Mouse (Mus musculus): ENCODE data around the gene Rab23. TPM values are rescaled to one million over a fixed set of nuclear protein-coding genes. Genes with fewer than 3 reads are reported as not detected.
"Not testable (repeated sequence)": the region's sequence is repeated elsewhere in the genome, so short reads cannot be mapped to it uniquely, and the experiment has no call there.

Gene Rab23
- polyA plus RNA-seq, 1 experiment from 2014 or later: 31.2 TPM

DNA sequence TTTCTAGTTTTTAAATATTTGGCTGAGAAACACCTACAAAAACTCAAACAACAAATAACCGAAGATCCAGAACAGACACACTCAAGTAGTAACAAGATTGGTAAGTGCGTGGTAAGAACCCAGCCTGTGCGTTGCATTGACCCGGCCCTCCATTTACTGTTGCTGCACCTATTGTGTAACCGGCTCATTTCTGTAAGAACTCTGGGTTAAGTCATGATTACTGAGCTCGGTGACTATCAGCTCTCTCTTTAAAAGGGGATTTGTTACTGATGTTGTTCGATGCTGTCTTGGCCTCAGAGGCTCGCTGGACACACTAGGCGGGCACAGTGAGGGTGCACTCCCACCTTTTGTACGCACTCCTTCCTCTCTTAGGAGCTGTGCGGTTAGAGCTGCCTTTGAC lies 18.6 kb downstream of the Rab23 start:
- no peak overlapping the region for H3K4me2 ChIP-seq
- H3K4me3 ChIP-seq: no peak overlapping the region
- no peaks in the 10 kb centered on the region for H3K4me1 ChIP-seq (replicated peaks)
- H3K27me3 ChIP-seq: no peaks in the 10 kb centered on the region
- H3K27ac ChIP-seq (replicated peaks): no peak overlapping the region
- 95% methylated on average over 11 of the region's 11 CpGs for WGBS
- H3K36me3 ChIP-seq: peaks cover 45% of the 10 kb centered on the region
- no peak for ATAC-seq (ENCODE audit: low FRiP score, low read depth)
- H3K9ac ChIP-seq: no peak overlapping the region
- no peaks in the 10 kb centered on the region for H3K9me3 ChIP-seq

DNA sequence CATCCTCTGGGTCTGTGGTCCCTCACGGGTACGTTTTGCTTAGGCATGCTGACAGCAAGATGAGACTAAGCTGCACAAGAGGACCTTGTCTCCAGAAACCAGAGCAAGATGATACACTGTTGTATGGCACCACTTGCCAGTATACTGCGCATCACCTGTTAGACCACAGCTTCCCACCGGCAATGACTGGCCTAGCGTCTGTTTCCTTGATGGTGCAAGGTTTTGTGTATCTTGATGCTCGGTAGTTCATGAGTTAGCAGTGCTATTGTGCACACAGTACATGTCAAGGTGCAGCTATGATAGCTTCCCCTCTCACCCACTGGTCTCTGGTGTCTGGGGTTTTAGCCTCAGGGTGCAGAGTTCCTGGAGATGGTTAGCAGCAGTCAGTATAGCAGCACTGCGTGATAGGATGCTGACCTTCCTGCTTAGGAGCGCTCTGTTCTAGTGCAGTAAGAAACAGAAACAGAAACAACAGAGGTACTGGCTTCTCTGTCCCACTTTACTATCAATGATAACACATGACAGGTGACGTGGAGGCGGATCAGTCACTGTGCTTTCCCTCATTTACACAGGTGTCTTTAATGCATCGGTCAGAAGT lies 19.1 kb downstream of the Rab23 start:
- H3K27me3 ChIP-seq: no peaks in the 10 kb centered on the region
- no peaks in the 10 kb centered on the region for H3K9me3 ChIP-seq
- H3K36me3 ChIP-seq: peaks cover 44% of the 10 kb centered on the region
- WGBS: 92% methylated on average over 11 of the region's 11 CpGs
- peak; percentile 9; the same call in 1 of the 2 replicates for ATAC-seq (ENCODE audit: low FRiP score, low read depth)
- no peaks in the 10 kb centered on the region for H3K4me1 ChIP-seq (replicated peaks)
- no peak overlapping the region for H3K4me3 ChIP-seq
- no peak overlapping the region for H3K4me2 ChIP-seq
- H3K27ac ChIP-seq (replicated peaks): no peak overlapping the region
- no peak overlapping the region for H3K9ac ChIP-seq

DNA sequence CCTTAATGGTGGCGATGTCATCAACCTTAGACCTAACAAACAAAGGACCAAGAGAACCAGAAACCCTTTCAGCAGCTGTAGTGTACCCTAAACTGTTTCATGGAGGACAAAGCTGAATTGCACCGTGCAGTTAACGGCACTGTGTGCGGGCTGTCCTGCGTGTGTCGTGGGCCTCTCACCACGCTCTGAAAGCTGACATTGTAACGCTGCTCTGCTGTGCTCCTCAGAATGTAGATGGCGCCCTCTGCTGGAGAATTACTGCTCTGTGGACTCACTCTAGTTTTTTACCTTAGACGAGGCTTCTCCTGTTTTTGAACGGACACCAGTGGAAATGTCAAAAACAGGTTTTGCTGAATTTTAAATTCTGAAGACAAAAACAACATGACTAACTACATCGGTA lies 19.6 kb downstream of the Rab23 start:
- H3K4me1 ChIP-seq (replicated peaks): no peaks in the 10 kb centered on the region
- WGBS: 24% methylated on average over 12 of the region's 12 CpGs
- no peak overlapping the region for H3K9ac ChIP-seq
- H3K4me3 ChIP-seq: no peak overlapping the region
- no peaks in the 10 kb centered on the region for H3K9me3 ChIP-seq
- H3K36me3 ChIP-seq: peaks cover 44% of the 10 kb centered on the region
- H3K4me2 ChIP-seq: no peak overlapping the region
- no peak overlapping the region for H3K27ac ChIP-seq (replicated peaks)
- ATAC-seq (ENCODE audit: low FRiP score, low read depth): peak; percentile 79
- H3K27me3 ChIP-seq: no peaks in the 10 kb centered on the region

DNA sequence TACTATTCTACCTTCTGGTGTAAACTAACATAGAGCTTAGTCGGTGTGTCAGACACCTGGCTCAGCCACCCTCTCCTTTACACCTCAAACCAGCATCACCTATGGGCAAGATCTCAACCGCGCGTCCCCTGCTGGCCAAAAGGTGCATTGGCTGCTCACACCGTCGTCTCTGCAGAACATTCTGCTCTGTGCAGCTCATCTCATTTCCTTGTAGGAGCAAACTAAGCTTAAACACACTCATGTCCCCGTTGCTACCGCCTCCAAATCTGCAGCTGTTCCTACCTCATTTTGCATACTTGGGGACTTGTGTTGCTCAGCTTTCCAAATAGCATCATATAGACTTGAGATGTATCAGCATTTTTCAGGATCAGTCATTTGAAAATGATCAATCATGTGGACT lies 23.2 kb downstream of the Rab23 start:
- H3K36me3 ChIP-seq: peaks cover 20% of the 10 kb centered on the region
- no peaks in the 10 kb centered on the region for H3K9me3 ChIP-seq
- no peak overlapping the region for H3K4me3 ChIP-seq
- H3K27me3 ChIP-seq: no peaks in the 10 kb centered on the region
- H3K9ac ChIP-seq: no peak overlapping the region
- no peaks in the 10 kb centered on the region for H3K4me1 ChIP-seq (replicated peaks)
- 18% methylated on average over 8 of the region's 8 CpGs for WGBS
- H3K4me2 ChIP-seq: no peak overlapping the region
- no peak overlapping the region for H3K27ac ChIP-seq (replicated peaks)
- ATAC-seq (ENCODE audit: low FRiP score, low read depth): no peak

DNA sequence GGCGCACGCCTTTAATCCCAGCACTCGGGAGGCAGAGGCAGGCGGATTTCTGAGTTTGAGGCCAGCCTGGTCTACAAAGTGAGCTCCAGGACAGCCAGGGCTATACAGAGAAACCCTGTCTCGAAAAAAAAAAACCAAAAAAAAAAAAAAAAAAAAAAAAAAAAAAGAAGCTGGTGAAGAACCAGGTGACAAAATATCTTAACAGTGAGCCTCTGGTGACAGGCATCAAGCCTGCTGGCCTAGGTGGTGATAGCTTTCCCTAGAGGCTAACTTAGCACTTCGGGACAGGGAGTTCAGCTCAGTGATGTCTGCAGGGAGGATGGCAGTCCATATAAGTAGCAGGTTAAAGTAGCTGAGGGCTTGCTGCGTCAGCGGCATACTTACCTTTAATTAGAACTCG lies 25.1 kb downstream of the Rab23 start:
- H3K4me3 ChIP-seq; H3K9me3 ChIP-seq; ATAC-seq (ENCODE audit: low FRiP score, low read depth); H3K27ac ChIP-seq (replicated peaks); H3K9ac ChIP-seq; H3K27me3 ChIP-seq; H3K4me1 ChIP-seq (replicated peaks); H3K4me2 ChIP-seq: not testable (repeated sequence)
- H3K36me3 ChIP-seq: peaks cover 16% of the 10 kb centered on the region
- WGBS: 97% methylated on average over 9 of the region's 9 CpGs

DNA sequence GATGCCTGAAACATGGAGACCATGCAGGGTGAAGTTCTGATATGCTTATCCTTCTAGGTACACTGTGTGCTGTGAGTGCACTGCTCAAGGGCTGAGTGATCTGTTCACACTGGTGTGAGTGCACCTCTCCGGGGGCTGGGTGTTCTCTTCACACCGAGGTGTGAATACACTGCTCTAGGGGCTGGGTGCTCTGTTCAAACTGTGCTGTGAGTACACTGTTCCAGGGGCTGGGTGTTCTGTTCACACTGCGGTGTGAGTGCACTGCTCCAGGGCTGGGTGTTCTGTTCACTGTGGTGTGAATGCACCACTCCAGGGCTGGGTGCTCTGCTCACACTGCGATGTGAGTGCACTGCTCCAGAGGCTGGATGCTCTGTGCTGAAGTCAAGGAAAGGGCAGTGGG lies 26.2 kb downstream of the Rab23 start:
- Histone ChIP-seq H3K27me3 (no peaks in the 10 kb centered on the region), H3K4me3 (no peak overlapping the region), H3K9me3 (no peaks in the 10 kb centered on the region), H3K4me1 (replicated peaks) (no peaks in the 10 kb centered on the region), H3K36me3 (peaks cover 8% of the 10 kb centered on the region), H3K27ac (replicated peaks) (no peak overlapping the region), H3K4me2 (no peak overlapping the region), H3K9ac (no peak overlapping the region)
- WGBS: 98% methylated on average over 4 of the region's 4 CpGs
- ATAC-seq (ENCODE audit: low FRiP score, low read depth): peak; percentile 52; the same call in 1 of the 2 replicates

DNA sequence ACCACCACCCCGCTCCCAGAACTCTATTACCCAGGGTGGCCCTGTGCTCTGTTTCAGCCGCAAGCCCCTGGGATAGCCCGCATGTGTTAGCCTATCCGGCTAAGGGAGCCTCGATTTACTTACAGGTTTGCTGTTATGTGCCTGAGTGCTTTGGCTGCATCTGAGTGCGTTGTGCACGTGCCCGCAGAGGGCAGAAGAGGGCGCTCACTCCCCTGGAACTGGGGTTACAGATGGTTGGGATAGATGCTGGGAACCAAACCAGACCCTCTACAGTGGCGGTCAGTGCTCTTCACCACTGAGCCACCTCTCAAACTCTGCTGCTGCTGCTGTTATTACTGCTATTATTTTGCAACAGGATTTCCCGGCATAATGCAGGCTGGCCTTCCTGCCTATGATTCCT lies 29.4 kb downstream of the Rab23 start:
- H3K36me3 ChIP-seq: no peaks in the 10 kb centered on the region
- no peak overlapping the region for H3K9ac ChIP-seq
- H3K9me3 ChIP-seq: no peaks in the 10 kb centered on the region
- ATAC-seq (ENCODE audit: low FRiP score, low read depth): no peak
- no peak overlapping the region for H3K4me2 ChIP-seq
- H3K27me3 ChIP-seq: no peaks in the 10 kb centered on the region
- WGBS: 97% methylated on average over 11 of the region's 11 CpGs
- no peak overlapping the region for H3K27ac ChIP-seq (replicated peaks)
- H3K4me3 ChIP-seq: no peak overlapping the region
- H3K4me1 ChIP-seq (replicated peaks): no peaks in the 10 kb centered on the region

DNA sequence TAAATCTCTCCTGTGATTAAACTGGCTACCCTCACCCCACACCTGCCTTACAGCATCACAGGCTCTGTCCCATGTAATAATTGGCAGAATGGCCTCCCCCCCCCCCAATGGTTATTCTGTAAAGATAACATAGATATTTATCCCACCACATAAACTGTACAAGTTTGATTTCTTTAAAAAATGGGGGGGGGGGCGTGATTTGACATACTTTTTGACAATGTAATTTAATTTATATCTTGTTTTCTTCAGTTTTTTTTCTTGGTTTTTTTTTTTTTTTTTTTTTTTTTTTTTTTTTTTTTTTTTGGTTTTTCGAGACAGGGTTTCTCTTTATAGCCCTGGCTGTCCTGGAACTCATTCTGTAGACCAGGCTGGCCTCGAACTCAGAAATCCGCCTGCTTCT lies 30.0 kb downstream of the Rab23 start:
- not testable (repeated sequence) for H3K36me3 ChIP-seq; ATAC-seq (ENCODE audit: low FRiP score, low read depth); H3K27me3 ChIP-seq; H3K4me3 ChIP-seq; H3K9me3 ChIP-seq; H3K4me2 ChIP-seq; H3K4me1 ChIP-seq (replicated peaks); H3K9ac ChIP-seq; H3K27ac ChIP-seq (replicated peaks)
- 94% methylated on average over 3 of the region's 4 CpGs for WGBS

DNA sequence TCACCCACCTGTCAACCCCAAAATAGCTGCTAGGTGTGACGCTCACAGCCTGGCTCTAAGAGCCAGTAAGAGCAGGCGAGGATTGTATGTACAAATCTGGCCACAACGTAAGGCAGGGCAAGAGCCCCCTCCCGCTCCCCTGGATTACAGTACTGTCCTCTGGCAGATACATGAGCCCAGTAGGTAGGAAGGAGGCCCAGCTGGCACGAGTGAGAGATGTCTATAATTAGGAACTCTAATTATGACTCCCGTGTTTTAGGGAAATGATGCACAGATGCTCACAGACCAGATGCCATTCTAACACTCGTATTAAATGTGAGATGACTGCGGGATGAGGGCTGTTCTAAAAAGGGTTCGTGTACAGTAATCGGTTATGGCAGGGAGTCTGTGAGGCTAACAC lies 31.6 kb downstream of the Rab23 start:
- H3K4me3 ChIP-seq: no peak overlapping the region
- H3K4me2 ChIP-seq: no peak overlapping the region
- H3K36me3 ChIP-seq: no peaks in the 10 kb centered on the region
- H3K9ac ChIP-seq: no peak overlapping the region
- H3K27me3 ChIP-seq: no peaks in the 10 kb centered on the region
- WGBS: 60% methylated on average over 10 of the region's 10 CpGs
- ATAC-seq (ENCODE audit: low FRiP score, low read depth): peak; percentile 63; the same call in 1 of the 2 replicates
- H3K4me1 ChIP-seq (replicated peaks): peaks cover 6% of the 10 kb centered on the region
- H3K9me3 ChIP-seq: no peaks in the 10 kb centered on the region
- H3K27ac ChIP-seq (replicated peaks): no peak overlapping the region

DNA sequence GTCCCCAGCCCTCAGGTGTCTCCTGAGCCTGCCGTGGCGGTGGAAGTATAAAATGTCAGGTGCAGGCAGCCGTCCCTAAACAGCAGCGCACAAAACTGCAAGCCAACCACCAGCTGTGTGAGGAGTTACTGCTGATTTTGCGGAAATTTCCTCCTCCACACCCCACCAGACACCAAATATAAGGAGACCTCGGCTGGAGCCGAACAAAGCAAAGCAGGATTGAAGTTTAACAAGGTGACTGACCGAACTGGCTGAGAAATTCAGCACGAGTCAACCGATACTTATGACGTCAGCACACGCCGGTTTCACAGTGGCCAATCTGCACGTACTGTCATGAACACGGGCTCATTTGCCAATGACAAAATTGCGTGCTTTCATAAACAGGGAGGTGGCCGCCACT lies 34.4 kb downstream of the Rab23 start:
- 86% methylated on average over 17 of the region's 17 CpGs for WGBS
- no peak for ATAC-seq (ENCODE audit: low FRiP score, low read depth)

DNA sequence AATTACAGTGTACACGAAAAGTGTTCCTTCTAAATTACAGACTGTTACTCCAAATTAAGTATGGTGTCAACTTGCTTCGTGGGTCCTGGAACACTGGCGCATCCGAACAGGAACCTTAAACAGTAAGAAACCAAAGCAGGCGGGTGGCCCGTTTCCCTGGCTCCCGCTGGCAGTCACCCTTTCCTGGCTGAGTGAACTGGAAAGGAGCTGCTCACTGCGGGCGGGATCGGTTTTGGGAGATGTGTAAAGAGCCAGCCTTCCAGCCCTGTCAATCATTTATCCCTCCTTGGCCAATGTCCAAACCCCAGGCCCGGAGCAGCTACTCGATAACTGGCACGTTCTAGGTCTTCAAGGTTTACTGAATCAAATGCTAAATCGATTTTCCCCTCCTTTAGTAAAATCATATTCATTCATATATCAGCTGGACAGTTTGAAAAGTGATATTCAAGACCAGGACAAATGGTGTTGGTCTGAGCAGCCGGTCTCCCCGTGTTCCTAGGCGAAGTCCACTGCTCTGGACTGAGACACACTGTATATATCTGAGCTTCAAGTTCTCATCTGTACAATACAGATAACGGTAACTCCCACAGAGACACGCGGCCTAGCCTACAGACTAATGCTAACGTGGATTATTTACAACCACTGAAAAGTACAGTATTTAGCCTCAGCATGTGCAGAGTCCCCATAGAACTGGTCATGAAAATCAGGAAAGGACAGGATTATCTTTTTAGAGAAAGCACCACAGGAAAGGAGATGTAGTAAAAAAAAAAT lies 35.5 kb downstream of the Rab23 start:
- Histone ChIP-seq H3K9me3 (no peaks in the 10 kb centered on the region), H3K4me1 (replicated peaks) (peaks cover 20% of the 10 kb centered on the region), H3K9ac (no peak overlapping the region), H3K4me2 (no peak overlapping the region), H3K27me3 (no peaks in the 10 kb centered on the region), H3K27ac (replicated peaks) (no peak overlapping the region), H3K4me3 (no peak overlapping the region), H3K36me3 (0 out of 2 replicates have a peak, but pooled peaks cover under 1% of the 10 kb centered on the region)
- WGBS: 76% methylated on average over 21 of the region's 21 CpGs
- ATAC-seq (ENCODE audit: low FRiP score, low read depth): no peak

More for the DNA sequence above, 34.4 kb downstream of the Rab23 start:
- Histone ChIP-seq H3K9me3 (no peaks in the 10 kb centered on the region), H3K27ac (replicated peaks) (no peak overlapping the region), H3K27me3 (no peaks in the 10 kb centered on the region), H3K36me3 (no peaks in the 10 kb centered on the region), H3K4me1 (replicated peaks) (peaks cover 20% of the 10 kb centered on the region), H3K4me3 (no peak overlapping the region), H3K9ac (no peak overlapping the region), H3K4me2 (no peak overlapping the region)

DNA sequence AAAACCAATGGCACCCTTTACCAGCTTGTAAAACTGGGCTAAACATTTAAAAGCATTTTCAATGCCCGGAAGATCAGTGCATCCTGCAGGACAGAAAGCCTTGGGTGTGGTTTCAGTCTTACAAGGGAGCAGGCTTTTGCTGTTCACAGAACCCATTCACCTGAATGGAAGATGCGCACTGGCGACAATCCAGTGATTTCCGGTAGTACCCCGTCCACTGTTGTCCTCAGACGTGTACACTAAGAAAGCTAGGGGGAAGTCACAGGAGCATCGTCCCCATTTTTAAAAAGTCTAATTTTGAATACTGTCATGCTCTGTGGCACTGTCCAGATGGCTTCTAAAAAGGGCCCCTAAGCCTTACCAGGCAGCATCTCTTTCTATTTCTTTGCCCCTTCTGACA lies 36.1 kb downstream of the Rab23 start:
- Histone ChIP-seq H3K27ac (replicated peaks) (no peak overlapping the region), H3K9ac (no peak overlapping the region), H3K4me1 (replicated peaks) (peaks cover 20% of the 10 kb centered on the region), H3K36me3 (0 out of 2 replicates have a peak, but pooled peaks cover 4% of the 10 kb centered on the region), H3K4me3 (no peak overlapping the region), H3K4me2 (no peak overlapping the region), H3K9me3 (no peaks in the 10 kb centered on the region), H3K27me3 (no peaks in the 10 kb centered on the region)
- WGBS: 79% methylated on average over 7 of the region's 7 CpGs
- no peak for ATAC-seq (ENCODE audit: low FRiP score, low read depth)
